In genomic region chr4:55513615-55514279, GRCm38 (mm10) we compare ENCODE assay signal across 19 mouse cellular contexts. TPM values are rescaled to one million over a fixed set of nuclear protein-coding genes. Genes with fewer than 3 reads are reported as not detected.
A peak's percentile ranks its signal among the peaks of the same experiment; 100 is the strongest.
DNase-seq lines count a peak whose midpoint lies in the region; ATAC-seq lines count a peak whose summit lies in the region.
"Had no signal": no experiment of that assay in that cellular context is flagged by ENCODE, and none has a peak within 500 bp of the region (broad histone marks: within the 10 kb centered on the region; RNA-seq: fewer than 3 reads in every experiment).

No protein-coding gene starts in this region.

- no peak overlapping the region for H3K4me3 ChIP-seq in embryonic facial prominence, embryonic 13.5 days
- H3K4me3 ChIP-seq in embryonic facial prominence, embryonic 10.5 days, result no peak overlapping the region
- H3K4me3 ChIP-seq in limb, embryonic 12.5 days (replicated peaks), result no peak overlapping the region
- H3K4me3 ChIP-seq in limb, embryonic 10.5 days, result no peak overlapping the region
- H3K4me3 ChIP-seq in embryonic facial prominence, embryonic 14.5 days (ENCODE audit: low read depth, low read length), result no peak overlapping the region
- H3K4me3 ChIP-seq in limb, embryonic 13.5 days, result no peak overlapping the region

- no peak overlapping the region for H3K9ac ChIP-seq in embryonic facial prominence, embryonic 13.5 days
- no peak overlapping the region for H3K9ac ChIP-seq in limb, embryonic 12.5 days (replicated peaks)
- peak overlapping the region; percentile 82; the same call in 1 of the 2 replicates for H3K9ac ChIP-seq in embryonic facial prominence, embryonic 14.5 days (ENCODE audit: low read depth, low read length)
- no peak overlapping the region for H3K9ac ChIP-seq in limb, embryonic 13.5 days
- H3K9ac ChIP-seq: liver, embryonic 15.5 days had no signal

- H3K4me2 ChIP-seq in embryonic facial prominence, embryonic 13.5 days, result peak overlapping the region; percentile 73; the same call in 1 of the 2 replicates
- H3K4me2 ChIP-seq in limb, embryonic 12.5 days, result peak overlapping the region; percentile 64; the same call in 1 of the 2 replicates
- H3K4me2 ChIP-seq in embryonic facial prominence, embryonic 14.5 days (ENCODE audit: low read depth, low read length), result peak overlapping the region; percentile 68
- H3K4me2 ChIP-seq in limb, embryonic 13.5 days (replicated peaks), result peak overlapping the region; percentile 76

- no peak for ATAC-seq in embryonic facial prominence, embryonic 13.5 days (ENCODE audit: insufficient number of reproducible peaks, insufficient read depth, low FRiP score, low TSS enrichment, low read depth)
- no peak for ATAC-seq in limb, embryonic 12.5 days (ENCODE audit: insufficient number of reproducible peaks, insufficient read depth, low FRiP score, low TSS enrichment, low read depth)
- no peak for ATAC-seq in embryonic facial prominence, embryonic 14.5 days (ENCODE audit: low read depth)
- ATAC-seq in limb, embryonic 13.5 days (ENCODE audit: low FRiP score, low read depth), result no peak

- H3K4me1 ChIP-seq in embryonic facial prominence, embryonic 13.5 days, result peaks cover 8% of the 10 kb centered on the region; the same call in 1 of the 2 replicates
- H3K4me1 ChIP-seq in embryonic facial prominence, embryonic 10.5 days, result 0 out of 2 replicates have a peak, but pooled peaks cover 10% of the 10 kb centered on the region
- no peaks in the 10 kb centered on the region for H3K4me1 ChIP-seq in limb, embryonic 12.5 days (replicated peaks)
- 0 out of 2 replicates have a peak, but pooled peaks cover 9% of the 10 kb centered on the region for H3K4me1 ChIP-seq in limb, embryonic 10.5 days
- 0 out of 2 replicates have a peak, but pooled peaks cover 6% of the 10 kb centered on the region for H3K4me1 ChIP-seq in embryonic facial prominence, embryonic 14.5 days (ENCODE audit: control insufficient read depth, insufficient read depth, low read length)
- peaks cover 13% of the 10 kb centered on the region; the same call in 1 of the 2 replicates for H3K4me1 ChIP-seq in limb, embryonic 13.5 days
- H3K4me1 ChIP-seq: midbrain, embryonic 12.5 days had no signal

- H3K27ac ChIP-seq in embryonic facial prominence, embryonic 13.5 days, result no peak overlapping the region
- no peak overlapping the region for H3K27ac ChIP-seq in embryonic facial prominence, embryonic 10.5 days (replicated peaks)
- no peak overlapping the region for H3K27ac ChIP-seq in limb, embryonic 12.5 days
- H3K27ac ChIP-seq in limb, embryonic 10.5 days, result no peak overlapping the region
- H3K27ac ChIP-seq in embryonic facial prominence, embryonic 14.5 days (replicated peaks; ENCODE audit: low read depth, low read length), result no peak overlapping the region
- H3K27ac ChIP-seq in limb, embryonic 13.5 days, result no peak overlapping the region
- H3K27ac ChIP-seq: left cerebral cortex, adult 2 months; liver, embryonic 15.5 days had no signal

- H3K27me3 ChIP-seq in embryonic facial prominence, embryonic 13.5 days, result no peaks in the 10 kb centered on the region
- H3K27me3 ChIP-seq in embryonic facial prominence, embryonic 10.5 days (replicated peaks; ENCODE audit: low read depth, poor library complexity, severe bottlenecking), result peaks cover 28% of the 10 kb centered on the region
- H3K27me3 ChIP-seq in limb, embryonic 12.5 days, result peaks cover 15% of the 10 kb centered on the region; the same call in 1 of the 2 replicates
- H3K27me3 ChIP-seq in limb, embryonic 10.5 days (ENCODE audit: low read depth, poor library complexity, severe bottlenecking), result peaks cover 31% of the 10 kb centered on the region
- H3K27me3 ChIP-seq in embryonic facial prominence, embryonic 14.5 days (replicated peaks; ENCODE audit: control insufficient read depth, insufficient read depth, low read length), result no peaks in the 10 kb centered on the region
- peaks cover 5% of the 10 kb centered on the region; the same call in 1 of the 2 replicates for H3K27me3 ChIP-seq in limb, embryonic 13.5 days
- H3K27me3 ChIP-seq: CH12.LX had no signal

- DNase-seq in embryonic facial prominence, embryonic 10.5 days (ENCODE audit: low spot score), result no peak
- no peak for DNase-seq in limb, embryonic 10.5 days (ENCODE audit: low spot score)
- DNase-seq in embryonic facial prominence, embryonic 14.5 days (ENCODE audit: low spot score), result no peak
- no peak for DNase-seq in thymus, postnatal 10 days (ENCODE audit: low spot score in 2 of 2)
- no peak for DNase-seq in cerebellum, adult 18-20 months
- DNase-seq: adrenal gland, adult 8-10 months; heart, adult 18-20 months; kidney, adult 2 months; kidney, postnatal 36 days; right cerebral cortex, postnatal 25 days; thymus, postnatal 36 days had no signal

- no peaks in the 10 kb centered on the region for H3K9me3 ChIP-seq in embryonic facial prominence, embryonic 13.5 days
- no peaks in the 10 kb centered on the region for H3K9me3 ChIP-seq in embryonic facial prominence, embryonic 10.5 days
- no peaks in the 10 kb centered on the region for H3K9me3 ChIP-seq in limb, embryonic 12.5 days
- H3K9me3 ChIP-seq in limb, embryonic 10.5 days (replicated peaks), result no peaks in the 10 kb centered on the region
- H3K9me3 ChIP-seq in embryonic facial prominence, embryonic 14.5 days (ENCODE audit: control insufficient read depth, low read length), result no peaks in the 10 kb centered on the region
- H3K9me3 ChIP-seq in limb, embryonic 13.5 days, result no peaks in the 10 kb centered on the region
- H3K9me3 ChIP-seq: liver, embryonic 15.5 days; midbrain, embryonic 12.5 days had no signal

- WGBS in embryonic facial prominence, embryonic 13.5 days, result 84% methylated on average over 7 of the region's 7 CpGs
- WGBS in embryonic facial prominence, embryonic 10.5 days, result 88% methylated on average over 7 of the region's 7 CpGs
- 90% methylated on average over 7 of the region's 7 CpGs for WGBS in limb, embryonic 12.5 days
- 88% methylated on average over 7 of the region's 7 CpGs for WGBS in limb, embryonic 10.5 days
- 79% methylated on average over 7 of the region's 7 CpGs for whole genome bisulfite sequencing in embryonic facial prominence, embryonic 14.5 days
- 83% methylated on average over 7 of the region's 7 CpGs for WGBS in limb, embryonic 13.5 days

- H3K36me3 ChIP-seq in embryonic facial prominence, embryonic 13.5 days, result no peaks in the 10 kb centered on the region
- H3K36me3 ChIP-seq in embryonic facial prominence, embryonic 10.5 days (replicated peaks), result no peaks in the 10 kb centered on the region
- H3K36me3 ChIP-seq in limb, embryonic 12.5 days, result no peaks in the 10 kb centered on the region
- no peaks in the 10 kb centered on the region for H3K36me3 ChIP-seq in limb, embryonic 10.5 days
- H3K36me3 ChIP-seq in embryonic facial prominence, embryonic 14.5 days (ENCODE audit: control insufficient read depth, insufficient read depth, low read length), result no peaks in the 10 kb centered on the region
- H3K36me3 ChIP-seq in limb, embryonic 13.5 days, result no peaks in the 10 kb centered on the region
- H3K36me3 ChIP-seq: G1E; liver, embryonic 15.5 days; midbrain, embryonic 12.5 days had no signal

RNA-seq across cellular contexts. Expression of gene Klf4, which starts 18.5 kb away (rescaled TPM):
- 21.2 and 22.6 TPM in 2 replicates for polyA plus RNA-seq in embryonic facial prominence, embryonic 13.5 days (2015; fragmentation: Nextera tagmentation; extraction: Ambion mirVana)
- 0.67 and 1.5 TPM in 2 replicates for polyA plus RNA-seq in embryonic facial prominence, embryonic 10.5 days (2016; fragmentation: Nextera tagmentation; extraction: Ambion mirVana)
- polyA plus RNA-seq in limb, embryonic 12.5 days (2016; fragmentation: Nextera tagmentation; extraction: Ambion mirVana), result 3.3 and 3.7 TPM in 2 replicates
- 0.46 and 0.78 TPM in 2 replicates for polyA plus RNA-seq in limb, embryonic 10.5 days (2016; fragmentation: Nextera tagmentation; extraction: Ambion mirVana)
- polyA plus RNA-seq in embryonic facial prominence, embryonic 14.5 days (2014; fragmentation: Nextera tagmentation; extraction: Ambion mirVana), result 24.4 and 27.5 TPM in 2 replicates
- 12.3 and 12.6 TPM in 2 replicates for polyA plus RNA-seq in limb, embryonic 13.5 days (2015; fragmentation: Nextera tagmentation; extraction: Ambion mirVana)
